Mouse (Mus musculus) bone marrow macrophage, adult 2 months (primary cell): Measurements from ENCODE around the gene Fzd4.

Experiments
- CTCF ChIP-seq: IDR thresholded peaks from 2 replicates; pipeline ENCODE4 v1.5.1; 2012; ENCODE audit warnings: low read depth, mild to moderate bottlenecking, low read length, moderate library complexity
- POLR2A ChIP-seq: IDR thresholded peaks from 2 replicates; pipeline ENCODE4 v1.6.1; 2012; ENCODE audit warnings: mild to moderate bottlenecking, low read depth, low read length, borderline replicate concordance

DNA sequence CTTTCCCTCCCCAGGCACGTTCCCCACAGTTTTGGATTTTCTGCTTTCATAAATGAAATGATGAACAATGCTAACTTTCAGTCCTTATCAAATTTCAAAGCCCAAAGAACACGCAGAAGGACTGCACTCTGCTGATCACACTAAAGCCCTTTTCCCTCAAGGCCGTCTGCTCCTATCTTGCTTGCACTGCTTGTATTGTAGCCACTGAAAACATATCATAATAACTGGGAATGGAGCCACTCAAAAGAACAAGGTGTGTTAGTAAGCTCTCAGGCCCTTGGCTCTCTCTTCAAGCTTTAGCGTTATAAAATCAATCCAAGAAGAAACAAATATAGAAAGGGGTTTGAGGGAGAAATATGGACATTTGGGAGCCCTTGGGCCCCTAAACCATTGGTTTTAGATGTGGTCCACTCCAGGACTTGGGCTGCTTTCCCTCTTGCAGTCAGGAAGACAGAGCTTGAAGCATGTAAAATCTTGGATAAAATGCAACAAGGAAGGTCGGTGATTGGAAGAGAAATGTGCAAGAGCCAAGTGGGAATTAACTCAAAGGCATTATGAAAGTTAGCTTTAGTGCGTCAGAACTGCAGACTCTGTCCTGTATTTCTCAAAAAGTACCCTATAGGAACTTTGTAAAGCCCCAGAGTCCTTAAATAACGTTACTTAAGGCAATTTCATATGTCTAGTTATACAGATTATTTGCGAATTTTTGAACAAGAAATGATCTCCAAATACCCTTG lies 48.5 kb upstream of the Fzd4 start:
- TF ChIP-seq CTCF, result no peak
- TF ChIP-seq POLR2A, result no peak
